Mouse (Mus musculus): ENCODE results near the gene Tns1.

The Tns1 gene

DNA sequence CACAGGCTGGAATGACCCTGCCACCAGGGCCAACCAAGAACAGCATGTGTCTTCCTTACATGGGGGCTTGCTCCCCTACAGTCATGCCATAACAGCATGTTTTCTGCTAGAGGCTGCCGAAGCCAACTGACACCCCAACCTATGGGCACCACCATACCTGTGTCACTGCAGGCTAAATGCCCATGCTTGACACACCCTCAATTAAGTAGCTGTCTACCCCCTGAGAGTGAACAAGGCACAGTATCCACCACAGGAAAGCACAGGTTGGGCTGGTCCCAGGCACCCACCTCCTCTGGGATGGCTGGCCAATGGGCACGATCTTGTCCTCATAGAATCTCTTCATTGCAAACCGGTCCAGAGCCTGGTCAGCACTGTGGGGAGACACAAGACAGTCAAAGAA lies 134.2 kb downstream of the Tns1 start:
- in situ Hi-C loops (cut with MboI; ENCODE audit: low pct_unique_long_range_greater_than_20kb in 1 of 2, low sequenced_read_pairs in 2 of 2, unreplicated experiment in 1 of 2) = no loop called here

DNA sequence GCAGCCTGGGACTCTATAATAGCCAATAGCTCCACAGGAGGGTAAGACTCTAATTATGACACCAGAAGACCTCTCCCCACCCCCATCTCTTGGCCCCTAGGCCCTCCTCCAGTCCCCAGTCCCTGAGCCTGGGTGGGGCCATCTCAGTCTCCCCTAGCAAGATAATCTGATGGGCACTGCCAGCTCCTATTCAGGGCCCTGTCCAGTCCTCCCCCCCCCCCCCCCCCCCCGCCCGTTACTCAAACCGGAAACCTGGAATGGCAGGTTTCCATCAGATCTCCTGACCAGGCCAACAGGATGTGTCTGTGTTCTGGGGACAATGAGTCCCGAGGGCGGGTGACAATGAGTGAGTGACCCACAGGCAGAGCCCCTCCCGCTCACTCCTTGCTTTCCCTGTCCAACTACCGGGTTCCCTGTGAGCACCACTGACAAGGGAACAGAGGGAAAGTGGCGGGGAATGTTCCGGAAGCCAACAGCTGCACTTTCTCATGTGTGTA lies 136.5 kb downstream of the Tns1 start:
- in situ Hi-C loops (cut with MboI; ENCODE audit: low pct_unique_long_range_greater_than_20kb in 1 of 2, low sequenced_read_pairs in 2 of 2, unreplicated experiment in 1 of 2) = loop anchor here in 1 of 2 experiments (5.0 kb wide), 1 partner anchor 85 kb away; no protein-coding TSS in a partner anchor

DNA sequence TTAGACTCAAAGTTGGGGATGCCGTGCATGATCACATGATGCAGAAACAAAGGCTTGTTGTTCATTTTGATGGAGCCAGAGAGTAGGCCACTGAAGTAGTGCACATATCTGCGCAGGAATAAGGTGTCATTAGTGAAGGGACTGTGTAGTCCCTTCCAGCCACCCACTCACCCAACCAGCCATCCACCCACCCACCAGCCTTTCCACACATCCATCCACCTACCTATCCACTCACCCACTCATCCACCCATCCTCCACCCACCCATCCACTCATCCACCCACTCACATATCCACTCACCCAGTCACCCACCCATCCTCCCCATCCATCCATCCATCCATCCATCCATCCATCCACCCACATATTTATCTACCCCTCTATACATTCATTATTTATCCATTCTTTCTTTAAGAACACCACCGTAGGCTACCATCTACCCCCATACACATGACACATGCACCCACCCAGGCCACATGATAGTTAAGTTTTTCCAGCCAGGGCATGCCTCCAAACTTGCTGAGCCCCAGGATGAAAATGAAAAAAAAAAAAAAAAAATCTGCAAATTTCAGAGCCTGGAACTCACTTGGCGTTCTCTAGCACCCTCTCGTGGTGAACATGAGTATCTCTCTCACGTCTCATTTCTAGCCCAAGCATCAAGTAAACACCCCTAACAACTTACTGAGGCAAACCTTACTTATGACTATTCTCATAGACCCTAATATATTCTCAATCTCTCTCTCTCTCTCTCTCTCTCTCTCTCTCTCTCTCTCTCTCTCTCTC lies 137.8 kb downstream of the Tns1 start:
- in situ Hi-C loops (cut with MboI; ENCODE audit: low pct_unique_long_range_greater_than_20kb in 1 of 2, low sequenced_read_pairs in 2 of 2, unreplicated experiment in 1 of 2) = loop anchor here in 1 of 2 experiments (5.0 kb wide), 1 partner anchor 84 kb away; no protein-coding TSS in a partner anchor

DNA sequence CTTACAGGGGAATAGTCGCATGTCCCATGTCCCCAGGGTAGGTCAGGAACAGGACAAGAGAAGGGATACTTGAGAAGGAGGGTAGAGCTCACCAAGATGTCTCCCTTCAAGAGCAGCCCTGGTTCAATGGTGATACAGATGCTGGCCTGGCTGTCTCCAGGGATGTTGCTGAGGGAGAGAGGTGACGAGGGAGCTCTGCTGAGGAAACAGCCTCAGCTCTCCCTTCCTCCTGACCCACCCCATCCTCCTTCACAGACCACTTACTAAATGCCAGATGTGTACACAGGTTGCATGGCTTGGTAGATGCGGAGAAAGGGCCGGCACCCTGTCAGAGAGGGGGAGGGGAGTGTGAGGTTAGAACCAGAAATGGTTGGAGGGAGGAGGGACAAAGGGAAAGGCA lies 138.6 kb downstream of the Tns1 start:
- in situ Hi-C loops (cut with MboI; ENCODE audit: low pct_unique_long_range_greater_than_20kb in 1 of 2, low sequenced_read_pairs in 2 of 2, unreplicated experiment in 1 of 2) = loop anchor here in 1 of 2 experiments (5.0 kb wide), 1 partner anchor 83 kb away; no protein-coding TSS in a partner anchor

DNA sequence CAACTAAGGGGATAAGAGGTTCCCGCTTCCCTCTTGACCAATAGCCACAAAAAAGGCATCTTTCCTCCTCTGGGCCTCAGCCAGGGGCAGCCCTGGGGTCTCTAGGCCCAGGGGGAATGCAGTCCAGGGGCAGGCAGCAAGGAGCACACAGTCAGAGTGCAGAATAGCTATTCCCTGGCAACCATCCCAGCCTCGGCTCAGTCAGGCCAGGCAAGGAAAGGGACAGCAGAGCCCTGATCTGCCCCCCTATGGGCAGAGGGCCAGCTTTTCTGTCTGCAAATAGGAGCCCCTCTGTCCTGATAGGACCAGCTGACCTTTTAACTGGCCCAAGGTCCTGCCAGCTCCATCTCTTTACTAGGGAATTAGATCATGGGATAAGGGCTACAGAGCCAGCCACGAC lies 145.0 kb downstream of the Tns1 start:
- in situ Hi-C loops (cut with MboI; ENCODE audit: low pct_unique_long_range_greater_than_20kb in 1 of 2, low sequenced_read_pairs in 2 of 2, unreplicated experiment in 1 of 2) = no loop called here

DNA sequence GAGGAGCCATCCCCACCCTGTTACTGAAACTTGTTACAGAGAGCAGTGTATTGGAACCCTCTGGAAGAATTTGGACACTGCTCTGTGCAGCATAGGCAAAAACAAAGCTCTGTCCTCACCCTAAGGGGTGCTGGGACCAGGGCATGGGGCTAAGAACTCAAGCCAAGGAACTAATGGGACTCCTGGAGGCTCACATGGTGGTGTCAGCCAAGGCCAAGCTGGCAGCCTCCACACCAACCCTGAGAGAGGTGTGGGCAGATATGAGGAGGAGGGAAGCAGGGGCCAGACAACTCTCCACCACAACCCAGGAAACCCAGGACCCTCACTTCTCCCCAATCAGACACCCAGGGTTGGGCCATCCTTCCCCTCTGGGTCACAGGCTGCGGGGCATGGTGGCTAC lies 145.7 kb downstream of the Tns1 start:
- in situ Hi-C loops (cut with MboI; ENCODE audit: low pct_unique_long_range_greater_than_20kb in 1 of 2, low sequenced_read_pairs in 2 of 2, unreplicated experiment in 1 of 2) = no loop called here

DNA sequence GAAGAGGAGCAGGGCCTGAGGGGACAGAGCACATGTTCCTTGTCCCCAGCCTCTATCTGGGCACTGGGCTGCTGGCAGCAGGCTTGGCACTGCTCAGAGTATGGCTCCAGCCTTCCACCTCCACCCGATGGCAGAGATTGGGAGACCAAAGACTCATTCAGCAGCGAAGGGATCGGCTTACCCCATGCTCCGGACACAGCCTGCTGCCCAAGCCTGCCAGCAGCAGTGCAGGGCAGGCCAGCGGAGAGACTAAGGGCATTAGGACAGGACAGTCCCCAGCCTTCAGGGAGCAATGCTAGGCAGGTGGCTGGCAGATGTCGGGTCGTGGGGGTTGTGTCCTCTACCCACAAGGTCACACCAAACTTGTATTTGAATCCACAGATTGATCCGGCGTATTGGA lies 150.3 kb downstream of the Tns1 start:
- in situ Hi-C loops (cut with MboI; ENCODE audit: low pct_unique_long_range_greater_than_20kb in 1 of 2, low sequenced_read_pairs in 2 of 2, unreplicated experiment in 1 of 2) = no loop called here

DNA sequence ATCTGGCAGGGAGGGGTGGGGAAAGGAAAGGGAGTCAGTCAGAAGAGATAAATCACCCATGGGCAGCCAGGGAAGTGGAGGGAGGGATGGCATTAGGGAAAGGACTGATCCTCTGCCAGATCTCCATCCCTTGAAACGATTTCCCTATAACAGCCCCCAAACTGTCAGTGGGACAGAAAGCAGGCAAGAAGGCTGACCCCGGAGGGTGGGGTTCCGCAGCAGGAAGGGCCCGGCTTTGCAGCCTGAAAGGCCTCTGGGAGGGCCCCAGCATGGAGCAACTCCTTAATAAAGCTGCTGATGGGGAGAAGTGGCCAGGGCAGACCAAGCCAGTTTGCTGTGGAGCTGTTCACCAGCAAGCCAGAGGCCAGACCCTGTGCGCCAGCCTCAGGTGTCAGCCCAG lies 151.5 kb downstream of the Tns1 start:
- in situ Hi-C loops (cut with MboI; ENCODE audit: low pct_unique_long_range_greater_than_20kb in 1 of 2, low sequenced_read_pairs in 2 of 2, unreplicated experiment in 1 of 2) = no loop called here

DNA sequence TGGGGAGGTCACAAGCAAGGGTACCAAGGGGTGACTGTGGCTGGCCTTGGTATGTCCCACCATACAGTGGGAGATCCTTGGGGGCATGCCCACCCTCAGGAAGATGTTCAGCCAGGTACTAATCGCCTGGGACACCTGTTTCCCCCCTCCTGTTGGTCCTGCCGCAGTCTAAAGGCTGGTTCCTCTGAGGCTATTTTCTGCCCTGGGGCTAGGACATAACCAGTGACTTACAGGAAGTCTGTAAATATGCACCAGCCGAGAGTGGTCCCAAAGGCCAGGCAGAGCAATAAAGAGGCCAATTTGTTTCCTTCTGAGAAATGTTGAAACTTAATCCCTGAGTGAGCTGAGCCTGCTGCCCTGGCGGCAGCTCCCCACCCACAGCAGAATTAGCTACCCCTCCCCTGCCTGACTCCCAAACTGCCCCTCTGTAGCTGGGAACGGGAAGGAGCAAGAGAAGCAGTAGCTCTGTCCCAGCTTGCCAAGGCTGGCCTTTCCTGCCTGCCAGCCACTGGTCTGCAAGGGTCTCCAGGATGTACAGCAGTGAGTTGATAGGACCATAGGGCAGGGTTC lies 154.0 kb downstream of the Tns1 start:
- in situ Hi-C loops (cut with MboI; ENCODE audit: low pct_unique_long_range_greater_than_20kb in 1 of 2, low sequenced_read_pairs in 2 of 2, unreplicated experiment in 1 of 2) = no loop called here

DNA sequence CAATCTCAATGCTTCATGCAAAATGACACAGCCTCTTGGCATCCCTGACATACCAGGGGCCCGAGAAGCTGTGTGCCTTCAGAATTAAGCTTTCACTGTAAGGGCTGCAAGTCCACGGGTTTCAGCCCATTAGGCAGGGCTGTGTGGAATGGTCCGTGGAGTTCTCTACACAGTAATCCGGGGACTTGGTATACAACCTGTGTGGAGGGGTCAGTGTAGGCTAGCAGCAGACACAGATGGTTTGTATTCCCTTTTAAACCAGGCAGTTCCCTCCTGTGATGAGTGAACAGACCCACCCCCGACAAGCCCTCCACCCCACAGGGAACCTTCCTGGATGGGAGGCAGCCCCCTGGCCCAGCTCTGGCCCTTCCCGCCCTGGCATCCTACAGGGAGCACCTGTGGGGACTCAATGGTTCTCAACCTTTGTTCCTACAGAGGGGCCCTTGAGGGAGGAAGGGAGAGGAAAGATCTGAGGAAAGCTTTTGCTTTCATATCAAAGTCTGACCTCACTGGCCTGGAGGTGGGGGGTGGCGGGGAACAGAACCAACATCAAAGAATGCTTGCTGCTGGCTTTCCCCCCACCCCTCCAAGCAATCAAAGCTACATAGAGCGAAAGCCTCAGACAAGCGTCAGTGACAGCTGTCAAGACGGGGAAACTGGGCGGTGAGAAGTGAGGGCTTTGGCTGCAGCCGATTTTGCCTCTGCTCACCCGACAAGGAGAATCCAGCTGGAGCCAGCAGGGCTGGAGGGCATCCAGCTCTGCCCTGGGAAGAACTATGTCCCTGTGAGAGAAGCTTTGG lies 155.3 kb downstream of the Tns1 start:
- in situ Hi-C loops (cut with MboI; ENCODE audit: low pct_unique_long_range_greater_than_20kb in 1 of 2, low sequenced_read_pairs in 2 of 2, unreplicated experiment in 1 of 2) = no loop called here

DNA sequence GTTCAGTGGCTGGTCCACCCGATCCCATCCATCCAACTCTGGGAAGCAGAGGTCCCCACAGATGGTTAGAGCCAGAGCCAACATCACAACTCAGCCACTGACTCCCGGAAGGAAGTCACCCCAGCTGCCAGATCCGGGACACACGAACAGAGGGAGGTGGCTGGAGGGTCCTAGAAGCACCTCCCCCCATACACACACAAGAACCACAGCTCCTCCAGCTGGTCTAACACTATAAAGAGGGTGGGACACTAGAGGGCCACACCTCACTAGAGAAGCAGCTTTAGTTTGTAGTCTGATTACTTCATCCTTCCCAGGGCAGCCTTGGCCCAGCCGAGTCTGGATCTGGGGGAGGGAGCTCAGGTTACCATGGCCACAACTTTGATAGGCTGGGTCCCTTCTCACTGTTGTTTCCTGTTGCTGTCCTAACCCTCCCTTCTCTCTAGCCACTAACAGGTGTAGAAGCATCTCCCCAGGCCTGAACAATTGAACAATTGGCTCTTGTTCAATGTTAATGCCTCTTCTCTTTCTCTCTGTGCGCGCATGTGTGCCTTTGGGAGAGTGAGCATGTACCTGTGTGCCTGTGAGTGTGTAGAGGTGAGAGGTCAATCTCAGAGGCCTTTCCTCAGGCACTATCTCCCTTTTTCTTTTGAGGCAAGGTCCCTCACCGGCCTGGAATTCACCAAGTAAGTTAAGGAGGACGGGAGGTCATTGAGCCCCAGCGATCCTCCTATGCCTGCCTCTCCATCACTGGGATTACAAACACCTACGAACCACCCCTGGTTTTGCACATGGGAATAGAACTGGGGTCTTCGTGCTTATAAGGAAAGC lies 157.6 kb downstream of the Tns1 start:
- in situ Hi-C loops (cut with MboI; ENCODE audit: low pct_unique_long_range_greater_than_20kb in 1 of 2, low sequenced_read_pairs in 2 of 2, unreplicated experiment in 1 of 2) = no loop called here

DNA sequence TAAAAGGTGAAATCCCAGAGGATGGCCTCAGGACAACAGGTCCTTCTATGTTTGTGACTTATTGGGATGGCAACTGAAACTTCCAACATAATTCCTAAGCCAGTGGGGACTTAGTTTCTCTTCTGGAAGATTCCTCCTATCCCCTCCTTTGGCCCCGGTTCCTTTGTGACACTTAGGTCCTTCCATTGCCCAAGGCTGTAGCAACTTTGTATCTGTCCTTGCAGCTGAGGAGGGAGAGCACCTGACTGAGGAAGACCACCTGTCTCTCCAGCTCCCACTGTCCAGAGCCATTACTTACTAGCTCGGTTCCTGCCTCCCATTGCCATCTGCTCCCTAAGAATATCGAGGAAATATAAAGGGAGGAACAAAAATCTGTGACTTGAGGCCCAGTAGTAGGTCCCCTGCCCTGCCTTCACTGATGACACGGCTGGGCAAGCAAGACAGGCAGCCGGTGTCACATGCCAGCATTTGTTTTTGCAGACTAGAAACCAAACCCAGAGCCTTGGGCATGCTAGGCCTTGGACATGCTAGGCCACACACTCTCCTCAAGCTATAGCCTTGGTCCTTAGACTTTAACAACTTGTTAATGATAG lies 160.0 kb downstream of the Tns1 start:
- in situ Hi-C loops (cut with MboI; ENCODE audit: low pct_unique_long_range_greater_than_20kb in 1 of 2, low sequenced_read_pairs in 2 of 2, unreplicated experiment in 1 of 2) = no loop called here

DNA sequence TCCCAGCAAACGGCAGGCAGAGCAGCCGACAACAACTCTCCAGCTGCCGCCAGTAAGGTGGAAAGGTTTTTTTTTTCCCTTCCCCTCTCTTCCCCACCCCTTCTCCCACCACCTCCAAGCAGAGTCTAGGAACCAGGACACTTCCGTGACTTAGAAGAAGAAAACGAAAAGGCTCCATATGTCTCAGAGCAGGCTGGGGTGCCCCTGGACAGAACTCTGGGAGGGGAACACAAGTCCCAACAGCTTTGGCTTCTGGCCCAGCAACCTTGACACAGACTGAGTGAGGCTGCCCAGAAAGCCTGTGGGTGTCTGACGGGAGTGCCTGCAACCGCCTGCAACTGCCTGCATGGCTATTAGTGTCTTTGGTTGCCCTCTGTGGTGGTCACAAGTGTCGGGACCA lies 160.6 kb downstream of the Tns1 start:
- in situ Hi-C loops (cut with MboI; ENCODE audit: low pct_unique_long_range_greater_than_20kb in 1 of 2, low sequenced_read_pairs in 2 of 2, unreplicated experiment in 1 of 2) = no loop called here

DNA sequence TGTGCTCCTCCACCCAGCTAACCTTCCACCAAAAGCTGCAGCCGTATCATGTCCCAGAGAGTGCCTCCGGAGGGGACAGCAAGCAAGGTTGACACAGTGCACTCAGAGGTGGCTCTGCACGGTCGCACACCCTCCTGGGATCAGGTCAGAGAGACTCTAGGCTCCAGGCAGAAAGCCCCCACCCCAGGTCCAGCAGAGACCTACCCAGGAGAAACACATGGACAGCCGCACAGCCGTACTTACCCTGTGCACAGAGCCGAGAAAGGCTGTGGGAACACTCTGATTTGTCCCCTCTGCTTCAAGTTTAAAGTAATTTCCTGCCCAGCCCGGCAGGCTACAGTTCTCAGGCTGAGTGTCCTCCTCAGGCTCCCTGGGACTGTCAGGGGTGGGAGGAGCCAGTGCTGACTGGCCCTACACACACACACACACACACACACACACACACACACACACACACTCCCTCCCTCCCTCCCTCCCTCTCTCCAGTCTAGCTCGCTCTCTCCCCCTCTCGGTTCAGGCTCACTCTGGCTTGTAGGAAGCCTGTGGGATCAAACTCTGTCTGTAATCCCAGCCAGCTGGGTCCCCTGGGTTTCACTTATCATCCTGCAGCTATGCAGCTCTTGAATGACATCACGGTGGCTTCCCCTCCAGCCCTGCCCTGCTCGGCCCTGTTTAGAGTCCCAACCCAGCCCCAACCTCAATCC lies 161.4 kb downstream of the Tns1 start:
- in situ Hi-C loops (cut with MboI; ENCODE audit: low pct_unique_long_range_greater_than_20kb in 1 of 2, low sequenced_read_pairs in 2 of 2, unreplicated experiment in 1 of 2) = no loop called here

DNA sequence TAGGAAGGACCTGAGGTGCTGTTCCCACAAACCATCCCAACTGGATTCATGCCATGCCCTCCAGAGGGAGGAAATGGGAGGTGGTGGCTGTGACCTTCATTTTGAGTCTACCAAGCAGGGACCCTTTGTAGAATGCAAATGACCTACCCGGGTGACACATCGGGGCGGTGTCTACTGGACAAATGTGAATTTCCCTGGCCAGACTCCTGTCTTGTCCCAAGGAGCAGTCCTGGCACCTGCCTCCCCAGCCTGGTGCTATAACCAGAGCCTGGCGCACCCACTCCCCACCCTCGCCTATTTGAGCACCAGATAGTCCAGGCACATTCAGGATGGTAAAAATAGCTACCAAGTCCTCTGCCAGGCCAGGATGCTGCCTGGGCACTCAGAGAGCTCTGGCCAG lies 162.2 kb downstream of the Tns1 start:
- in situ Hi-C loops (cut with MboI; ENCODE audit: low pct_unique_long_range_greater_than_20kb in 1 of 2, low sequenced_read_pairs in 2 of 2, unreplicated experiment in 1 of 2) = no loop called here

DNA sequence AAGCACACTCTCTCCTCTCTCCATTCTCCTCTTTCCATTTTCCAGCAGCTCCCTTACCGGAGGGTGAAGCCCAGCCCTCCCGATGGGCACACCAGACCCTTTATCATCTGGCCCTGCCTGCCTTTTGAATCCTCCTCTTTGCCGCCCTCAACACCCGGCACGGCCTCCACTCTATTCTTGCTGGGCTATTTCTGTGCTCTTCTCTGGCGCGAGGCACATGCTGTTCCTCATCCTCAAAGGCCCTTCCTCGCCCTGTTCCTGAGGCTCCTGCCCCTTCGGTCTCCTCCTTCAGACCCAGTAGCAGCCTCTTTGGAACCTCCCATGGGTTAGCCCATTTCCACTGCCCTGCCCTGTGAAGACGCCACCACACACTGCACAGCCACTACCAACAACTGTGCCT lies 164.5 kb downstream of the Tns1 start:
- in situ Hi-C loops (cut with MboI; ENCODE audit: low pct_unique_long_range_greater_than_20kb in 1 of 2, low sequenced_read_pairs in 2 of 2, unreplicated experiment in 1 of 2) = no loop called here

DNA sequence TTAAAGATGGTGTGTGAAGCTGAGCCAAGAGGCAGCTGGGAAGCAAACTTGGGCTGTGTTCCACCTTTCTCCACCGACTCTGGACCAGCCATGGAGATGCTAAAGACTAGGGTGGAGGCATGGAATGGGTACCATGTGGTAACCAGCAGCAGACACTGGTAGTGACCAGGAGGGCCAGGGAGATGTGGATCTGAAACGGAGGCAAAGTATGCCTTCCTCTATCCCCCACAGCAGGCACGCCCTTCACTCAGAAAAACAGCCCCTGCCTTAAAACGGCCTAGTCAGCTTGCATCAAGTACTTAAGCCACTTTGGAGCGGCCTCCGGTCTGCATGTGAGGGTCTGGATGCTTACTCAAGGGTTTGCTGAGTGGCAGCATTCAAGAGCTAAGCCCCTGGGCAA lies 164.9 kb downstream of the Tns1 start:
- in situ Hi-C loops (cut with MboI; ENCODE audit: low pct_unique_long_range_greater_than_20kb in 1 of 2, low sequenced_read_pairs in 2 of 2, unreplicated experiment in 1 of 2) = no loop called here

Measured in mouse embryonic stem cell (cell line).